Mouse (Mus musculus) myocyte (in vitro differentiated cells): ENCODE results near the gene Thoc7.

Source experiments
- CEBPB ChIP-seq: IDR thresholded peaks from 2 replicates; pipeline ENCODE4 v1.6.1; 2011; ENCODE audit warnings: mild to moderate bottlenecking, moderate library complexity; ENCODE audit not compliant: poor library complexity, insufficient read depth, severe bottlenecking
- E2F4 ChIP-seq: IDR thresholded peaks from one replicate; pipeline ENCODE4 v1.6.1; 2011; ENCODE audit warnings: mild to moderate bottlenecking, control low read depth, moderate library complexity; ENCODE audit not compliant: insufficient read depth
- MAX ChIP-seq: IDR thresholded peaks from one replicate; pipeline ENCODE4 v1.6.1; 2011; ENCODE audit warnings: low read depth, mild to moderate bottlenecking, control low read depth
- MYOD1 ChIP-seq, 3 experiments: IDR thresholded peaks; one replicate each; pipeline ENCODE4 v1.6.1; 2011; ENCODE audit warnings: control low read depth in 2 of 3, low read depth in 2 of 3, mild to moderate bottlenecking in 2 of 3, moderate library complexity in 1 of 3; ENCODE audit not compliant: insufficient read length in 2 of 3, control insufficient read depth in 1 of 3
- MYOG ChIP-seq, 3 experiments: IDR thresholded peaks; one replicate each; pipeline ENCODE4 v1.6.1; 2011; ENCODE audit warnings: control low read depth in 2 of 3, low read depth in 2 of 3, mild to moderate bottlenecking in 2 of 3; ENCODE audit not compliant: insufficient read length in 2 of 3, control insufficient read depth in 1 of 3, insufficient read depth in 1 of 3
- POLR2A ChIP-seq: IDR thresholded peaks from one replicate; pipeline ENCODE4 v1.6.1; 2011; ENCODE audit warnings: low read depth, mild to moderate bottlenecking, control low read depth, moderate library complexity; ENCODE audit not compliant: insufficient read length
- POLR2AphosphoS2 ChIP-seq: IDR thresholded peaks from one replicate; pipeline ENCODE4 v1.6.1; 2011; ENCODE audit warnings: low read depth, control low read depth; ENCODE audit not compliant: insufficient read length
- TCF12 ChIP-seq: IDR thresholded peaks from one replicate; pipeline ENCODE4 v1.6.1; 2011; ENCODE audit warnings: mild to moderate bottlenecking, control low read depth; ENCODE audit not compliant: poor library complexity, insufficient read depth, severe bottlenecking
- TCF3 ChIP-seq: IDR thresholded peaks from one replicate; pipeline ENCODE4 v1.6.1; 2011; ENCODE audit warnings: low read depth, control low read depth; ENCODE audit not compliant: insufficient read length
- USF1 ChIP-seq: IDR thresholded peaks from one replicate; pipeline ENCODE4 v1.6.1; 2011; ENCODE audit warnings: low read depth, mild to moderate bottlenecking, control low read depth, moderate library complexity

GRCm38 (mm10) chr14:13977498-13977897 is 15.8 kb upstream of the Thoc7 start:
- TF ChIP-seq MYOG (IDR thresholded peaks at IDR 0.05; ENCODE audit: control insufficient read depth in 1 of 3, insufficient read depth in 1 of 3, insufficient read length in 2 of 3, low read depth in 2 of 3) (no peak), POLR2A (no peak), CEBPB (no peak), E2F4 (no peak), USF1 (no peak), TCF12 (no peak), TCF3 (no peak), POLR2AphosphoS2 (no peak), MYOD1 (IDR thresholded peaks at IDR 0.05; ENCODE audit: control insufficient read depth in 1 of 3, insufficient read length in 2 of 3, low read depth in 2 of 3) (no peak), MAX (no peak)
